ENCODE assay signal across 10 mouse cellular contexts in the genomic region with DNA sequence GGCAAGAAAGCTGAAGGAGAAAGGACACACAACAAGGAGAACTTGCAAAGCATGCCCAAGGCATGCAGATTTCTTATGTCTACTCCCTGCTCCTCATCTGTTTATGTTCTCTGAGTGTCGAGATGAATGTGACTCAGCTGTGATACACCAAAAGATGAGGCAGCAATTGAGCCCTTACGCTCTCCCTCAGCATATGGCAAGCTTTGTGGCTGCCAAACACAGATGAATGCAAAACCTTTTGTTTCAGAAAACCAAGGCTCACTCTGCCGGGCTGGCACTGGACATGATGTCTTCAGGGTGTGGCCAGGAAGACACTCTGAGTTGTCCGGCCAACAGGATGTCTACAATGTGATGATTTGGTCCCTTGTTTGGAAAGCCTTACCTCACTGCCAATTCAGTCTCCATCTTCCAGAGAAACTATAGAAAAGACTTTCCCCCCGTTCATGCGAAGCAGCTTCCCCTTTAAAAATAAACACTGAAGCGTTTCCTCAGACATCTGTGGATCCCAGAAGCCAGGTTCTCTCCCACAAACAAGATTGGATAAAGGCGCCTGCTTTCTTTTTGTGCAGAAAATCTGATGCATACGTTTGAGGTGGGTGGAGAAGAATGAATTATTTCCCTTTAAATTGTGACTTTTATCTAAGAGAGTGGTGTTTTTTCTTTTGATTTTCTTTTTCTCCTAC.
DNase-seq lines count a peak whose midpoint lies in the region; ATAC-seq and TF ChIP-seq lines count a peak whose summit lies in the region.
"Had no signal": no experiment of that assay in that cellular context is flagged by ENCODE, and none has a peak within 500 bp of the region (broad histone marks: within the 10 kb centered on the region; RNA-seq: fewer than 3 reads in every experiment).

No protein-coding gene starts in this region.

- WGBS in forebrain, postnatal 0 days, result 45% methylated on average over 9 of the region's 9 CpGs
- 80% methylated on average over 9 of the region's 9 CpGs for WGBS in forebrain, embryonic 12.5 days
- WGBS in embryonic facial prominence, embryonic 10.5 days, result 75% methylated on average over 9 of the region's 9 CpGs
- WGBS in hindbrain, embryonic 13.5 days, result 72% methylated on average over 9 of the region's 9 CpGs

- no peaks in the 10 kb centered on the region for H3K9me3 ChIP-seq in forebrain, postnatal 0 days (ENCODE audit: low read length)
- H3K9me3 ChIP-seq in forebrain, embryonic 12.5 days, result no peaks in the 10 kb centered on the region
- H3K9me3 ChIP-seq in embryonic facial prominence, embryonic 10.5 days, result no peaks in the 10 kb centered on the region
- H3K9me3 ChIP-seq in hindbrain, embryonic 13.5 days, result no peaks in the 10 kb centered on the region
- H3K9me3 ChIP-seq: forebrain, embryonic 15.5 days had no signal

- H3K27me3 ChIP-seq in forebrain, postnatal 0 days (ENCODE audit: insufficient read depth, low read length), result no peaks in the 10 kb centered on the region
- H3K27me3 ChIP-seq in forebrain, embryonic 12.5 days, result no peaks in the 10 kb centered on the region
- H3K27me3 ChIP-seq in myocyte (ENCODE audit: control insufficient read depth, insufficient read depth, insufficient read length), result no peaks in the 10 kb centered on the region
- no peaks in the 10 kb centered on the region for H3K27me3 ChIP-seq in embryonic facial prominence, embryonic 10.5 days (replicated peaks; ENCODE audit: low read depth, poor library complexity, severe bottlenecking)
- H3K27me3 ChIP-seq in hindbrain, embryonic 13.5 days, result no peaks in the 10 kb centered on the region
- H3K27me3 ChIP-seq: forebrain, embryonic 15.5 days; neural tube, embryonic 12.5 days had no signal

- H3ac ChIP-seq in myocyte (ENCODE audit: control insufficient read depth, insufficient read length), result no peak overlapping the region

- H3K27ac ChIP-seq in forebrain, postnatal 0 days (ENCODE audit: low read depth, low read length), result peak overlapping the region; percentile 35
- H3K27ac ChIP-seq in forebrain, embryonic 12.5 days, result no peak overlapping the region
- H3K27ac ChIP-seq in embryonic facial prominence, embryonic 10.5 days (replicated peaks), result no peak overlapping the region
- no peak overlapping the region; the same call in 1 of the 2 replicates for H3K27ac ChIP-seq in hindbrain, embryonic 13.5 days
- H3K27ac ChIP-seq: forebrain, embryonic 15.5 days; neural tube, embryonic 12.5 days had no signal

- no peak for TF ChIP-seq CTCF in forebrain, postnatal 0 days (IDR thresholded peaks at IDR 0.05; ENCODE audit: low read depth)
- no peak for TF ChIP-seq CTCF in brain, embryonic 14.5 days (IDR thresholded peaks at IDR 0.05; ENCODE audit: borderline replicate concordance, extremely low read depth, insufficient read depth, insufficient read length)

- TF ChIP-seq POLR2A in brain, embryonic 14.5 days (IDR thresholded peaks at IDR 0.05; ENCODE audit: borderline replicate concordance, extremely low read depth, insufficient read depth, insufficient read length, poor library complexity, severe bottlenecking), result no peak
- TF ChIP-seq POLR2A in myocyte (IDR thresholded peaks at IDR 0.05; ENCODE audit: insufficient read length, low read depth), result no peak

- no peaks in the 10 kb centered on the region for H3K36me3 ChIP-seq in forebrain, postnatal 0 days (ENCODE audit: insufficient read depth)
- no peaks in the 10 kb centered on the region for H3K36me3 ChIP-seq in forebrain, embryonic 12.5 days (replicated peaks)
- H3K36me3 ChIP-seq in myocyte (ENCODE audit: control insufficient read depth, insufficient read depth), result no peaks in the 10 kb centered on the region
- no peaks in the 10 kb centered on the region for H3K36me3 ChIP-seq in embryonic facial prominence, embryonic 10.5 days (replicated peaks)
- H3K36me3 ChIP-seq in hindbrain, embryonic 13.5 days, result no peaks in the 10 kb centered on the region
- H3K36me3 ChIP-seq: forebrain, embryonic 15.5 days; neural tube, embryonic 12.5 days had no signal

- H3K4me2 ChIP-seq in forebrain, postnatal 0 days (ENCODE audit: low read depth), result no peak overlapping the region
- H3K4me2 ChIP-seq in forebrain, embryonic 12.5 days, result no peak overlapping the region
- H3K4me2 ChIP-seq in myocyte (ENCODE audit: low read depth), result peak overlapping the region; percentile 72
- no peak overlapping the region for H3K4me2 ChIP-seq in hindbrain, embryonic 13.5 days
- H3K4me2 ChIP-seq: forebrain, embryonic 15.5 days; neural tube, embryonic 12.5 days had no signal

- no peak overlapping the region for H3K4me3 ChIP-seq in forebrain, postnatal 0 days (ENCODE audit: low read depth, low read length)
- H3K4me3 ChIP-seq in forebrain, embryonic 12.5 days (replicated peaks), result no peak overlapping the region
- H3K4me3 ChIP-seq in myocyte, result no peak overlapping the region
- H3K4me3 ChIP-seq in embryonic facial prominence, embryonic 10.5 days, result no peak overlapping the region
- no peak overlapping the region for H3K4me3 ChIP-seq in hindbrain, embryonic 13.5 days
- H3K4me3 ChIP-seq: forebrain, embryonic 15.5 days; neural tube, embryonic 12.5 days had no signal

- peaks cover 11% of the 10 kb centered on the region; the same call in 1 of the 2 replicates for H3K4me1 ChIP-seq in forebrain, postnatal 0 days (ENCODE audit: insufficient read depth)
- peaks cover 3% of the 10 kb centered on the region; the same call in 1 of the 2 replicates for H3K4me1 ChIP-seq in forebrain, embryonic 12.5 days
- peaks cover 22% of the 10 kb centered on the region for H3K4me1 ChIP-seq in embryonic facial prominence, embryonic 10.5 days
- H3K4me1 ChIP-seq in hindbrain, embryonic 13.5 days (replicated peaks), result 0 out of 2 replicates have a peak, but pooled peaks cover 5% of the 10 kb centered on the region
- H3K4me1 ChIP-seq: neural tube, embryonic 12.5 days had no signal

- peak; percentile 62 for DNase-seq in forebrain, postnatal 0 days
- peak; percentile 66 for DNase-seq in brain, embryonic 14.5 days (ENCODE audit: low read depth)
- DNase-seq in layer of hippocampus, adult 9-11 months, result peak; percentile 80
- DNase-seq in embryonic facial prominence, embryonic 10.5 days (ENCODE audit: low spot score), result no peak
- no peak for DNase-seq in urinary bladder, adult 2 months (ENCODE audit: low spot score)

- ATAC-seq in forebrain, postnatal 0 days, result peak; percentile 56
- no peak for ATAC-seq in forebrain, embryonic 12.5 days (ENCODE audit: low FRiP score)
- ATAC-seq in hindbrain, embryonic 13.5 days (ENCODE audit: low FRiP score), result no peak
- ATAC-seq: forebrain, embryonic 15.5 days had no signal

- H3K9ac ChIP-seq in forebrain, postnatal 0 days, result no peak overlapping the region
- no peak overlapping the region for H3K9ac ChIP-seq in forebrain, embryonic 12.5 days
- H3K9ac ChIP-seq in hindbrain, embryonic 13.5 days, result no peak overlapping the region
- H3K9ac ChIP-seq: forebrain, embryonic 15.5 days; neural tube, embryonic 12.5 days had no signal

- no peaks in the 10 kb centered on the region for H3K79me2 ChIP-seq in myocyte (ENCODE audit: control insufficient read depth, insufficient read depth)

TF ChIP-seq in myocyte, 11 proteins besides CTCF, POLR2A, EP300 and RAD21:
- TF ChIP-seq MYOG (IDR thresholded peaks at IDR 0.05; ENCODE audit: control insufficient read depth in 1 of 3, insufficient read depth in 1 of 3, insufficient read length in 2 of 3, low read depth in 2 of 3), result no peak
TF ChIP-seq in myocyte: peak in this region for 0.

Comparison
In these comparisons a context has a peak if more than half of its experiments do, and no peak if none do; other contexts are left out.
1. DNase-seq: peak in forebrain, postnatal 0 days (single experiment), brain, embryonic 14.5 days (single experiment) and layer of hippocampus, adult 9-11 months (single experiment); none in embryonic facial prominence, embryonic 10.5 days (single experiment) and urinary bladder, adult 2 months (single experiment).